ENCODE assay signal across 15 mouse cellular contexts in genomic region chr1:190085703-190086102, GRCm38 (mm10).
DNase-seq lines count a peak whose midpoint lies in the region; ATAC-seq and TF ChIP-seq lines count a peak whose summit lies in the region.
"Had no signal": no experiment of that assay in that cellular context is flagged by ENCODE, and none has a peak within 500 bp of the region (broad histone marks: within the 10 kb centered on the region; RNA-seq: fewer than 3 reads in every experiment).

No protein-coding gene starts in this region.

- H3K4me1 ChIP-seq in midbrain, embryonic 11.5 days (ENCODE audit: control insufficient read depth, insufficient read depth, low read length) = no peaks in the 10 kb centered on the region
- peaks cover 5% of the 10 kb centered on the region; the same call in 1 of the 2 replicates for H3K4me1 ChIP-seq in midbrain, embryonic 13.5 days (replicated peaks)
- peaks cover 50% of the 10 kb centered on the region for H3K4me1 ChIP-seq in heart, embryonic 10.5 days
- H3K4me1 ChIP-seq in forebrain, postnatal 0 days (ENCODE audit: insufficient read depth) = no peaks in the 10 kb centered on the region
- H3K4me1 ChIP-seq in forebrain, embryonic 14.5 days (ENCODE audit: control insufficient read depth, insufficient read depth, low read length) = no peaks in the 10 kb centered on the region

- no peak overlapping the region for H3K4me2 ChIP-seq in midbrain, embryonic 11.5 days
- no peak overlapping the region for H3K4me2 ChIP-seq in midbrain, embryonic 13.5 days (replicated peaks)
- no peak overlapping the region for H3K4me2 ChIP-seq in forebrain, postnatal 0 days (ENCODE audit: low read depth)
- H3K4me2 ChIP-seq in forebrain, embryonic 14.5 days (ENCODE audit: low read length) = no peak overlapping the region

- TF ChIP-seq CTCF in forebrain, postnatal 0 days (IDR thresholded peaks at IDR 0.05; ENCODE audit: low read depth) = no peak

- H3K9me3 ChIP-seq in midbrain, embryonic 11.5 days (ENCODE audit: control insufficient read depth, low read length) = no peaks in the 10 kb centered on the region
- no peaks in the 10 kb centered on the region for H3K9me3 ChIP-seq in midbrain, embryonic 13.5 days
- H3K9me3 ChIP-seq in heart, embryonic 10.5 days = no peaks in the 10 kb centered on the region
- H3K9me3 ChIP-seq in forebrain, postnatal 0 days (ENCODE audit: low read length) = no peaks in the 10 kb centered on the region
- no peaks in the 10 kb centered on the region for H3K9me3 ChIP-seq in forebrain, embryonic 14.5 days (replicated peaks; ENCODE audit: control insufficient read depth, low read length)

- H3K9ac ChIP-seq in midbrain, embryonic 11.5 days (ENCODE audit: low read length) = no peak overlapping the region
- no peak overlapping the region for H3K9ac ChIP-seq in midbrain, embryonic 13.5 days (replicated peaks)
- H3K9ac ChIP-seq in forebrain, postnatal 0 days = no peak overlapping the region
- no peak overlapping the region for H3K9ac ChIP-seq in forebrain, embryonic 14.5 days (ENCODE audit: low read length)
- H3K9ac ChIP-seq: liver, embryonic 14.5 days had no signal

- no peak for DNase-seq in cerebellum, postnatal 4 days (ENCODE audit: low spot score in 2 of 2)
- peak; percentile 82 for DNase-seq in midbrain, embryonic 11.5 days (ENCODE audit: low spot score, missing footprints)
- DNase-seq in heart, embryonic 10.5 days (ENCODE audit: low spot score) = no peak
- DNase-seq in urinary bladder, postnatal 36 days (ENCODE audit: low spot score in 2 of 2) = no peak
- DNase-seq in forebrain, postnatal 0 days = no peak
- DNase-seq in forebrain, embryonic 14.5 days (ENCODE audit: low spot score) = no peak
- DNase-seq: embryo, embryonic 11 days; left cerebral cortex, postnatal 4 days; lung, postnatal 36 days; midbrain, embryonic 14.5 days had no signal

- no peaks in the 10 kb centered on the region for H3K27me3 ChIP-seq in midbrain, embryonic 11.5 days (ENCODE audit: control insufficient read depth, insufficient read depth, low read length)
- no peaks in the 10 kb centered on the region for H3K27me3 ChIP-seq in midbrain, embryonic 13.5 days
- H3K27me3 ChIP-seq in heart, embryonic 10.5 days (ENCODE audit: insufficient read depth, poor library complexity, severe bottlenecking) = no peaks in the 10 kb centered on the region
- no peaks in the 10 kb centered on the region for H3K27me3 ChIP-seq in forebrain, postnatal 0 days (ENCODE audit: insufficient read depth, low read length)
- H3K27me3 ChIP-seq in forebrain, embryonic 14.5 days (replicated peaks; ENCODE audit: control insufficient read depth, insufficient read depth, low read length) = no peaks in the 10 kb centered on the region

- H3K36me3 ChIP-seq in midbrain, embryonic 11.5 days (ENCODE audit: control insufficient read depth, insufficient read depth, low read length) = no peaks in the 10 kb centered on the region
- no peaks in the 10 kb centered on the region for H3K36me3 ChIP-seq in midbrain, embryonic 13.5 days
- no peaks in the 10 kb centered on the region for H3K36me3 ChIP-seq in heart, embryonic 10.5 days
- H3K36me3 ChIP-seq in forebrain, postnatal 0 days (ENCODE audit: insufficient read depth) = no peaks in the 10 kb centered on the region
- H3K36me3 ChIP-seq in forebrain, embryonic 14.5 days (ENCODE audit: control insufficient read depth, insufficient read depth, low read length) = no peaks in the 10 kb centered on the region

- no peak overlapping the region for H3K27ac ChIP-seq in midbrain, embryonic 11.5 days (ENCODE audit: low read depth, low read length)
- no peak overlapping the region for H3K27ac ChIP-seq in midbrain, embryonic 13.5 days
- H3K27ac ChIP-seq in heart, embryonic 10.5 days = peak overlapping the region; percentile 75
- no peak overlapping the region for H3K27ac ChIP-seq in forebrain, postnatal 0 days (ENCODE audit: low read depth, low read length)
- no peak overlapping the region for H3K27ac ChIP-seq in forebrain, embryonic 14.5 days (ENCODE audit: low read depth, low read length)
- H3K27ac ChIP-seq: hindbrain, postnatal 0 days; liver, embryonic 14.5 days had no signal

- peak; percentile 89 for ATAC-seq in cerebellum, adult (ENCODE audit: insufficient number of reproducible peaks, low FRiP score, low TSS enrichment)
- ATAC-seq in midbrain, embryonic 11.5 days (ENCODE audit: low FRiP score) = no peak
- ATAC-seq in midbrain, embryonic 13.5 days = no peak
- ATAC-seq in forebrain, postnatal 0 days = no peak
- no peak for ATAC-seq in forebrain, embryonic 14.5 days
- ATAC-seq: hindbrain, postnatal 0 days had no signal

- no peak overlapping the region for H3K4me3 ChIP-seq in midbrain, embryonic 11.5 days (ENCODE audit: low read depth, low read length)
- no peak overlapping the region for H3K4me3 ChIP-seq in midbrain, embryonic 13.5 days (replicated peaks)
- H3K4me3 ChIP-seq in heart, embryonic 10.5 days = no peak overlapping the region
- no peak overlapping the region for H3K4me3 ChIP-seq in forebrain, postnatal 0 days (ENCODE audit: low read depth, low read length)
- H3K4me3 ChIP-seq in forebrain, embryonic 14.5 days (ENCODE audit: low read depth, low read length) = no peak overlapping the region
- H3K4me3 ChIP-seq: erythroblast, embryonic 14.5 days had no signal

- WGBS in midbrain, embryonic 11.5 days = 92% methylated on average over 7 of the region's 7 CpGs
- WGBS in midbrain, embryonic 13.5 days = 94% methylated on average over 7 of the region's 7 CpGs
- WGBS in heart, embryonic 10.5 days = 33% methylated on average over 7 of the region's 7 CpGs
- WGBS in forebrain, postnatal 0 days = 87% methylated on average over 7 of the region's 7 CpGs
- 90% methylated on average over 7 of the region's 7 CpGs for WGBS in forebrain, embryonic 14.5 days
